ENCODE assay signal across 22 mouse cellular contexts in genomic region chr19:36495555-36495954, GRCm38 (mm10). TPM values are rescaled to one million over a fixed set of nuclear protein-coding genes. Genes with fewer than 3 reads are reported as not detected.
A peak's percentile ranks its signal among the peaks of the same experiment; 100 is the strongest.
DNase-seq lines count a peak whose midpoint lies in the region; ATAC-seq and TF ChIP-seq lines count a peak whose summit lies in the region.
"Had no signal": no experiment of that assay in that cellular context is flagged by ENCODE, and none has a peak within 500 bp of the region (broad histone marks: within the 10 kb centered on the region; RNA-seq: fewer than 3 reads in every experiment).

No protein-coding gene starts in this region.

- intact Hi-C loops in left cerebral cortex, adult 2 months (cut with DNase I) = no loop called here
- intact Hi-C loops in left cerebral cortex, postnatal 4 days (cut with DNase I) = no loop called here
- intact Hi-C loops in heart, postnatal 36 days (cut with DNase I) = no loop called here

- WGBS in midbrain, embryonic 15.5 days = 73% methylated on average over 3 of the region's 3 CpGs

- no peak overlapping the region for H3K4me3 ChIP-seq in left cerebral cortex, adult 2 months
- H3K4me3 ChIP-seq in midbrain, embryonic 15.5 days = no peak overlapping the region
- H3K4me3 ChIP-seq: heart, adult 2 months; midbrain, embryonic 13.5 days; myocyte had no signal

- DNase-seq in left cerebral cortex, adult 2 months (ENCODE audit: extremely low spot score in 1 of 2, low spot score in 2 of 2) = peak; percentile 30 to 49
- DNase-seq in left cerebral cortex, postnatal 4 days = no peak
- DNase-seq in brain, adult 2 months (ENCODE audit: low read depth, low spot score) = peak; percentile 91
- DNase-seq in frontal cortex, adult 2 months (ENCODE audit: extremely low spot score in 1 of 2, low spot score in 1 of 2) = peak; percentile 42 to 71
- peak; percentile 50 for DNase-seq in right cerebral cortex, postnatal 25 days
- DNase-seq in heart, postnatal 36 days = no peak
- DNase-seq: adrenal gland, postnatal 10 days; cerebellum, adult 11 months; embryo, embryonic 11 days; gastrocnemius, postnatal 14 days; heart, adult 2 months; heart, postnatal 4 days; kidney, adult 18-20 months; lung, adult 18-20 months; lung, postnatal 36 days; thymus, postnatal 14 days had no signal

- H3K27me3 ChIP-seq in midbrain, embryonic 15.5 days (replicated peaks) = no peaks in the 10 kb centered on the region
- H3K27me3 ChIP-seq: midbrain, embryonic 13.5 days; Patski had no signal

- H3K36me3 ChIP-seq in midbrain, embryonic 15.5 days (replicated peaks) = no peaks in the 10 kb centered on the region
- H3K36me3 ChIP-seq: midbrain, embryonic 13.5 days had no signal

- H3K4me2 ChIP-seq in midbrain, embryonic 15.5 days = no peak overlapping the region
- H3K4me2 ChIP-seq: liver, embryonic 11.5 days; midbrain, embryonic 13.5 days had no signal

- no peak overlapping the region for H3K9ac ChIP-seq in midbrain, embryonic 15.5 days
- H3K9ac ChIP-seq: midbrain, embryonic 13.5 days had no signal

- H3K27ac ChIP-seq in left cerebral cortex, adult 2 months = no peak overlapping the region
- no peak overlapping the region for H3K27ac ChIP-seq in midbrain, embryonic 15.5 days
- H3K27ac ChIP-seq: heart, adult 2 months; kidney, postnatal 0 days; midbrain, embryonic 13.5 days had no signal

- TF ChIP-seq CTCF in left cerebral cortex, adult 2 months (IDR thresholded peaks at IDR 0.05) = no peak

- no peaks in the 10 kb centered on the region for H3K9me3 ChIP-seq in midbrain, embryonic 15.5 days
- H3K9me3 ChIP-seq: midbrain, embryonic 13.5 days had no signal

- ATAC-seq in midbrain, embryonic 15.5 days (replicated peaks) = no peak
- ATAC-seq: midbrain, embryonic 13.5 days; Patski had no signal

- no peaks in the 10 kb centered on the region for H3K4me1 ChIP-seq in midbrain, embryonic 15.5 days
- H3K4me1 ChIP-seq: midbrain, embryonic 13.5 days had no signal

RNA-seq across cellular contexts. Expression of gene Hectd2, which starts 58.9 kb away (rescaled TPM):
- total RNA-seq in left cerebral cortex, adult 2 months (2021) = 10 to 100 TPM; 24.6 to 28.7 TPM
- 10 to 100 TPM; 26.2 to 27.7 TPM for total RNA-seq in left cerebral cortex, postnatal 4 days (2021)
- 15.9 and 17.0 TPM in 2 replicates for polyA plus RNA-seq in frontal cortex, adult 2 months (2012; rRNA removed)
- total RNA-seq in heart, postnatal 36 days (2021) = 1 to 10 TPM; 1.6 to 2.5 TPM
- polyA plus RNA-seq in midbrain, embryonic 15.5 days (2015; fragmentation: Nextera tagmentation; extraction: Ambion mirVana) = 11.2 and 12.4 TPM in 2 replicates

Comparison
In these comparisons a context has a peak if more than half of its experiments do, and no peak if none do; other contexts are left out.
1. DNase-seq: peak in left cerebral cortex, adult 2 months (2 of 2), brain, adult 2 months (single experiment), frontal cortex, adult 2 months (2 of 2) and right cerebral cortex, postnatal 25 days (single experiment); none in left cerebral cortex, postnatal 4 days (single experiment) and heart, postnatal 36 days (0 of 2).
2. RNA of gene Hectd2, which starts 58.9 kb away (total RNA-seq): 24.6 to 28.7 TPM in left cerebral cortex, adult 2 months and 26.2 to 27.7 TPM in left cerebral cortex, postnatal 4 days; 1.6 to 2.5 TPM in heart, postnatal 36 days; every median in the first group is over 4 times any median in the second.